Mouse (Mus musculus) kidney, adult 2 months (tissue): Measurements from ENCODE around the gene Car3.

ENCODE experiments used
- CTCF ChIP-seq: fragments of 200-500 bp; conservative IDR thresholded peaks from 2 replicates; pipeline ENCODE4 v1.5.1; 2011; ENCODE audit warnings: low read depth, mild to moderate bottlenecking, control low read depth, low read length, moderate library complexity, mixed read lengths; ENCODE audit not compliant: insufficient read depth, insufficient read length
- POLR2A ChIP-seq: fragments of 200-500 bp; IDR thresholded peaks from one replicate; pipeline ENCODE4 v1.6.1; 2011; ENCODE audit warnings: low read depth, low read length, control low read depth

GRCm38 (mm10) chr3:14831219-14831835 lies 32.0 kb upstream of the Car3 start:
- TF ChIP-seq CTCF (no peak), POLR2A (no peak)
